ENCODE assay signal across 27 mouse cellular contexts in genomic region chr2:3499543-3499942, GRCm38 (mm10). TPM values are rescaled to one million over a fixed set of nuclear protein-coding genes. Genes with fewer than 3 reads are reported as not detected.
DNase-seq lines count a peak whose midpoint lies in the region; ATAC-seq and TF ChIP-seq lines count a peak whose summit lies in the region.
"Had no signal": no experiment of that assay in that cellular context is flagged by ENCODE, and none has a peak within 500 bp of the region (broad histone marks: within the 10 kb centered on the region; RNA-seq: fewer than 3 reads in every experiment).

No protein-coding gene starts in this region.

- TF ChIP-seq CTCF in liver, postnatal 0 days (IDR thresholded peaks at IDR 0.05; ENCODE audit: low read depth), result no peak
- TF ChIP-seq CTCF in liver, embryonic 14.5 days (IDR thresholded peaks at IDR 0.05; ENCODE audit: low read depth), result no peak

- H3K27me3 ChIP-seq in liver, postnatal 0 days (ENCODE audit: insufficient read depth, low read length), result no peaks in the 10 kb centered on the region
- no peaks in the 10 kb centered on the region for H3K27me3 ChIP-seq in liver, embryonic 14.5 days (ENCODE audit: control insufficient read depth, insufficient read depth, low read length)
- H3K27me3 ChIP-seq in midbrain, embryonic 10.5 days (ENCODE audit: low read depth, poor library complexity, severe bottlenecking), result no peaks in the 10 kb centered on the region
- H3K27me3 ChIP-seq: embryonic facial prominence, embryonic 13.5 days; forebrain, embryonic 12.5 days; forebrain, embryonic 15.5 days; heart, embryonic 13.5 days had no signal

- peaks cover 10% of the 10 kb centered on the region; the same call in 1 of the 2 replicates for H3K79me2 ChIP-seq in macrophage (ENCODE audit: inconsistent target)

- 73% methylated on average over 6 of the region's 6 CpGs for WGBS in liver, postnatal 0 days (ENCODE audit: insufficient replicate concordance)
- 50% methylated on average over 6 of the region's 6 CpGs for WGBS in liver, embryonic 14.5 days (ENCODE audit: insufficient replicate concordance)
- WGBS in macrophage (ENCODE audit: missing documents), result 98% methylated on average over 6 of the region's 6 CpGs
- 97% methylated on average over 6 of the region's 6 CpGs for WGBS in midbrain, embryonic 10.5 days

- no peak for ATAC-seq in liver, postnatal 0 days
- ATAC-seq in liver, embryonic 14.5 days (ENCODE audit: insufficient read depth), result peak; percentile 58
- ATAC-seq: activated CD4-positive, CD25-positive, alpha-beta regulatory T cell, adult 4 months; forebrain, embryonic 15.5 days; hindbrain, postnatal 0 days had no signal

- peak; percentile 16 for DNase-seq in liver
- DNase-seq in liver, postnatal 0 days, result no peak
- no peak for DNase-seq in liver, embryonic 14.5 days (ENCODE audit: low read depth in 3 of 3, low spot score in 3 of 3)
- no peak for DNase-seq in midbrain, embryonic 10.5 days (ENCODE audit: low spot score)
- DNase-seq in cerebellum, postnatal 36 days, result no peak
- DNase-seq: adrenal gland, adult 8-10 months; adrenal gland, postnatal 25 days; cerebellum, adult 18-20 months; cerebellum, adult 9-10 months; cerebellum, postnatal 14 days; embryo, embryonic 11 days; gastrocnemius, postnatal 10 days; gastrocnemius, postnatal 36 days; heart, adult 2 months; heart, postnatal 14 days; heart, postnatal 4 days had no signal

- no peak overlapping the region for H3K4me2 ChIP-seq in liver, postnatal 0 days (ENCODE audit: low read depth, low read length)
- H3K4me2 ChIP-seq in liver, embryonic 14.5 days (ENCODE audit: low read depth), result no peak overlapping the region
- H3K4me2 ChIP-seq: embryonic facial prominence, embryonic 13.5 days; forebrain, embryonic 12.5 days; forebrain, embryonic 15.5 days; heart, embryonic 13.5 days; hindbrain, embryonic 14.5 days had no signal

- H3K27ac ChIP-seq in liver, postnatal 0 days (ENCODE audit: low read depth), result no peak overlapping the region
- H3K27ac ChIP-seq in liver, embryonic 14.5 days, result no peak overlapping the region
- H3K27ac ChIP-seq in macrophage, result peak overlapping the region; percentile 22; the same call in 1 of the 2 replicates
- no peak overlapping the region for H3K27ac ChIP-seq in midbrain, embryonic 10.5 days (replicated peaks)
- H3K27ac ChIP-seq: embryonic facial prominence, embryonic 10.5 days; embryonic facial prominence, embryonic 13.5 days; forebrain, embryonic 12.5 days; forebrain, embryonic 15.5 days; heart, adult 2 months; heart, embryonic 10.5 days; heart, embryonic 13.5 days; hindbrain, embryonic 14.5 days; hindbrain, postnatal 0 days had no signal

- no peak overlapping the region for H3K9ac ChIP-seq in liver, postnatal 0 days (replicated peaks)
- no peak overlapping the region for H3K9ac ChIP-seq in liver, embryonic 14.5 days (replicated peaks)
- H3K9ac ChIP-seq: embryonic facial prominence, embryonic 13.5 days; forebrain, embryonic 12.5 days; forebrain, embryonic 15.5 days; heart, embryonic 13.5 days; hindbrain, embryonic 14.5 days had no signal

- no peak overlapping the region for H3K4me3 ChIP-seq in liver, postnatal 0 days (ENCODE audit: low read depth, low read length)
- H3K4me3 ChIP-seq in liver, embryonic 14.5 days (ENCODE audit: insufficient read depth in 1 of 2, low read depth in 2 of 2, low read length in 2 of 2), result no peak overlapping the region
- no peak overlapping the region for H3K4me3 ChIP-seq in macrophage (ENCODE audit: inconsistent target)
- H3K4me3 ChIP-seq in midbrain, embryonic 10.5 days, result no peak overlapping the region
- H3K4me3 ChIP-seq: embryonic facial prominence, embryonic 10.5 days; embryonic facial prominence, embryonic 13.5 days; erythroblast, embryonic 14.5 days; forebrain, embryonic 12.5 days; forebrain, embryonic 15.5 days; heart, adult 2 months; heart, embryonic 10.5 days; heart, embryonic 13.5 days had no signal

- H3K4me1 ChIP-seq in liver, postnatal 0 days (ENCODE audit: insufficient read depth), result no peaks in the 10 kb centered on the region
- H3K4me1 ChIP-seq in liver, embryonic 14.5 days (replicated peaks; ENCODE audit: control insufficient read depth in 2 of 2, insufficient read depth in 2 of 2, low read length in 1 of 2), result 0 out of 4 replicates have a peak, but pooled peaks cover 0 to 2% of the 10 kb centered on the region in 2 experiments
- H3K4me1 ChIP-seq in midbrain, embryonic 10.5 days, result no peaks in the 10 kb centered on the region
- H3K4me1 ChIP-seq: embryonic facial prominence, embryonic 10.5 days; embryonic facial prominence, embryonic 13.5 days; forebrain, embryonic 12.5 days; forebrain, embryonic 15.5 days; heart, embryonic 10.5 days; heart, embryonic 13.5 days had no signal

- TF ChIP-seq EP300 in liver, postnatal 0 days (IDR thresholded peaks at IDR 0.05; ENCODE audit: low read depth), result no peak
- TF ChIP-seq EP300 in liver, embryonic 14.5 days (IDR thresholded peaks at IDR 0.05; ENCODE audit: low read depth), result no peak

- H3K36me3 ChIP-seq in liver, postnatal 0 days (replicated peaks; ENCODE audit: insufficient read depth, low read length), result peaks cover 68% of the 10 kb centered on the region
- peaks cover 54% of the 10 kb centered on the region for H3K36me3 ChIP-seq in liver, embryonic 14.5 days (replicated peaks; ENCODE audit: control insufficient read depth, insufficient read depth, low read depth)
- peaks cover 62% of the 10 kb centered on the region for H3K36me3 ChIP-seq in macrophage (ENCODE audit: inconsistent target)
- peaks cover 91% of the 10 kb centered on the region for H3K36me3 ChIP-seq in midbrain, embryonic 10.5 days

- no peaks in the 10 kb centered on the region for H3K9me3 ChIP-seq in liver, postnatal 0 days (ENCODE audit: low read length)
- no peaks in the 10 kb centered on the region for H3K9me3 ChIP-seq in liver, embryonic 14.5 days (ENCODE audit: control insufficient read depth, low read length)
- no peaks in the 10 kb centered on the region for H3K9me3 ChIP-seq in midbrain, embryonic 10.5 days (replicated peaks)
- H3K9me3 ChIP-seq: embryonic facial prominence, embryonic 10.5 days; embryonic facial prominence, embryonic 13.5 days; forebrain, embryonic 12.5 days; forebrain, embryonic 15.5 days; heart, embryonic 10.5 days; heart, embryonic 13.5 days had no signal

RNA-seq across cellular contexts. Expression of gene Gm45902, which starts 13.0 kb away (rescaled TPM):
- 0.56 and 1.0 TPM in 2 replicates for polyA plus RNA-seq in liver, postnatal 0 days (2015; fragmentation: Nextera tagmentation; extraction: Ambion mirVana)
- polyA plus RNA-seq in liver, embryonic 14.5 days (2012; rRNA removed), result 0.96 and 1.2 TPM in 2 replicates
- 1.5 and 1.9 TPM in 2 replicates for polyA plus RNA-seq in liver, embryonic 14.5 days (2014; fragmentation: Nextera tagmentation; extraction: Ambion mirVana)
- 10 to 100 TPM; 11.8 to 53.7 (median 31.6) TPM for total RNA-seq in macrophage (2018; cell fraction: chromatin; rRNA removed)
- 1 to 10 TPM; 1.5 to 4.5 (median 2.6) TPM for total RNA-seq in macrophage (2018; cell fraction: cytosol; rRNA removed)
- total RNA-seq in macrophage (2018; cell fraction: nucleus; rRNA removed), result 10 to 100 TPM in 19 of 26 experiments, 1 to 10 TPM in 7; 8.4 to 34.5 (median 18.0) TPM
- 1.7 to 2.7 TPM (median 1.9 TPM) in 3 replicates for polyA plus RNA-seq in macrophage (2018)
- 9.9 and 10.9 TPM in 2 replicates for polyA plus RNA-seq in midbrain, embryonic 10.5 days (2016; fragmentation: Nextera tagmentation; extraction: Ambion mirVana)

RNA-seq across cellular contexts. Expression of gene Hspa14, which starts 13.1 kb away (rescaled TPM):
- 32.6 and 38.1 TPM in 2 replicates for polyA plus RNA-seq in liver, postnatal 0 days (2015; fragmentation: Nextera tagmentation; extraction: Ambion mirVana)
- 32.3 and 50.8 TPM in 2 replicates for polyA plus RNA-seq in liver, embryonic 14.5 days (2012; rRNA removed)
- 74.0 and 83.8 TPM in 2 replicates for polyA plus RNA-seq in liver, embryonic 14.5 days (2014; fragmentation: Nextera tagmentation; extraction: Ambion mirVana)
- total RNA-seq in macrophage (2018; cell fraction: chromatin; rRNA removed), result 100 to 1,000 TPM in 16 of 26 experiments, 10 to 100 TPM in 10; 39.9 to 174 (median 111) TPM
- total RNA-seq in macrophage (2018; cell fraction: cytosol; rRNA removed), result 10 to 100 TPM; 21.5 to 37.9 (median 29.8) TPM
- total RNA-seq in macrophage (2018; cell fraction: nucleus; rRNA removed), result 100 to 1,000 TPM in 1 of 26 experiments, 10 to 100 TPM in 25; 27.6 to 106 (median 58.2) TPM
- polyA plus RNA-seq in macrophage (2018), result 31.7 to 48.6 TPM (median 31.8 TPM) in 3 replicates
- polyA plus RNA-seq in midbrain, embryonic 10.5 days (2016; fragmentation: Nextera tagmentation; extraction: Ambion mirVana), result 134 and 141 TPM in 2 replicates

RNA-seq across cellular contexts. Expression of gene Cdnf, which starts 13.3 kb away (rescaled TPM):
- 0.12 and 0.40 TPM in 2 replicates for polyA plus RNA-seq in liver, postnatal 0 days (2015; fragmentation: Nextera tagmentation; extraction: Ambion mirVana)
- 0.17 and 0.33 TPM in 2 replicates for polyA plus RNA-seq in liver, embryonic 14.5 days (2012; rRNA removed)
- polyA plus RNA-seq in liver, embryonic 14.5 days (2014; fragmentation: Nextera tagmentation; extraction: Ambion mirVana), result 0.08 TPM in 1 of 2 replicates, not detected in the other
- total RNA-seq in macrophage (2018; cell fraction: chromatin; rRNA removed), result 1 to 10 TPM in 5 of 26 experiments, under 1 TPM in 7, not detected in 14; 0.26 to 2.0 (median 0.74) TPM
- 1 to 10 TPM in 5 of 26 experiments, under 1 TPM in 21; 0.28 to 1.9 (median 0.62) TPM for total RNA-seq in macrophage (2018; cell fraction: cytosol; rRNA removed)
- 1 to 10 TPM in 2 of 26 experiments, under 1 TPM in 17, not detected in 7; 0.21 to 1.9 (median 0.44) TPM for total RNA-seq in macrophage (2018; cell fraction: nucleus; rRNA removed)
- polyA plus RNA-seq in macrophage (2018), result 0.56 to 1.2 TPM (median 0.57 TPM) in 3 replicates
- polyA plus RNA-seq in midbrain, embryonic 10.5 days (2016; fragmentation: Nextera tagmentation; extraction: Ambion mirVana), result 0.16 and 0.47 TPM in 2 replicates
- polyA plus RNA-seq: erythroblast, embryonic 14.5 days had no signal

RNA-seq across cellular contexts. Expression of gene Suv39h2, which starts 24.7 kb away (rescaled TPM):
- 2.3 and 2.5 TPM in 2 replicates for polyA plus RNA-seq in liver, postnatal 0 days (2015; fragmentation: Nextera tagmentation; extraction: Ambion mirVana)
- polyA plus RNA-seq in liver, embryonic 14.5 days (2012; rRNA removed), result 2.4 and 4.1 TPM in 2 replicates
- polyA plus RNA-seq in liver, embryonic 14.5 days (2014; fragmentation: Nextera tagmentation; extraction: Ambion mirVana), result 7.4 and 7.8 TPM in 2 replicates
- under 1 TPM in 19 of 26 experiments, not detected in 7; 0.15 to 0.83 (median 0.33) TPM for total RNA-seq in macrophage (2018; cell fraction: chromatin; rRNA removed)
- total RNA-seq in macrophage (2018; cell fraction: cytosol; rRNA removed), result under 1 TPM; 0.19 to 0.99 (median 0.51) TPM
- total RNA-seq in macrophage (2018; cell fraction: nucleus; rRNA removed), result 1 to 10 TPM in 3 of 26 experiments, under 1 TPM in 16, not detected in 7; 0.18 to 3.5 (median 0.42) TPM
- 0.42 to 2.5 TPM (median 1.1 TPM) in 3 replicates for polyA plus RNA-seq in macrophage (2018)
- polyA plus RNA-seq in midbrain, embryonic 10.5 days (2016; fragmentation: Nextera tagmentation; extraction: Ambion mirVana), result 36.3 and 40.5 TPM in 2 replicates
